Mouse (Mus musculus) limb, embryonic 12.5 days (tissue): ENCODE results near the gene Mecom. TPM values are rescaled to one million over a fixed set of nuclear protein-coding genes. Genes with fewer than 3 reads are reported as not detected.
A peak's percentile ranks its signal among the peaks of the same experiment; 100 is the strongest.

Source experiments
- ATAC-seq: fragments of 200-750 bp; cut with Nextera tagmentation; 2 replicates; pipeline ENCODE4 v1.8.0; 2017; ENCODE audit warnings: low read depth, moderate TSS enrichment; ENCODE audit not compliant: insufficient number of reproducible peaks, insufficient read depth, low FRiP score, low TSS enrichment
- H3K27ac ChIP-seq: fragments of 300-500 bp; sonication (generic); 2 replicates; pipeline ENCODE4 v1.5.1; 2016; ENCODE audit warnings: mild to moderate bottlenecking, moderate library complexity
- H3K27me3 ChIP-seq: fragments of 300-500 bp; sonication (generic); 2 replicates; pipeline ENCODE4 v1.6.1; 2016; ENCODE audit warnings: mild to moderate bottlenecking, moderate library complexity
- H3K36me3 ChIP-seq: fragments of 300-500 bp; sonication (generic); 2 replicates; pipeline ENCODE4 v1.6.1; 2016; ENCODE audit warnings: mild to moderate bottlenecking, moderate library complexity
- H3K4me1 ChIP-seq: fragments of 300-500 bp; sonication (generic); replicated peaks from 2 replicates; pipeline ENCODE4 v1.6.1; 2016
- H3K4me2 ChIP-seq: fragments of 300-500 bp; sonication (generic); 2 replicates; pipeline ENCODE4 v1.6.1; 2016; ENCODE audit warnings: mild to moderate bottlenecking, moderate library complexity
- H3K4me3 ChIP-seq: fragments of 300-500 bp; sonication (generic); replicated peaks from 2 replicates; pipeline ENCODE4 v1.5.1; 2016; ENCODE audit warnings: mild to moderate bottlenecking
- H3K9ac ChIP-seq: fragments of 300-500 bp; sonication (generic); replicated peaks from 2 replicates; pipeline ENCODE4 v1.6.1; 2016; ENCODE audit warnings: mild to moderate bottlenecking, moderate library complexity
- H3K9me3 ChIP-seq: fragments of 300-500 bp; sonication (generic); 2 replicates; pipeline ENCODE4 v1.6.1; 2016; ENCODE audit warnings: mild to moderate bottlenecking, moderate library complexity
- WGBS: fragments of 180-500 bp; shearing (Covaris S2); methylation state at CpG from one replicate; pipeline ENCODE4 v1.1.7; 2016; 5-methylcytosine and 5-hydroxymethylcytosine counted together
- polyA plus RNA-seq: library from polyadenylated mRNA; unstranded; fragments of >200 nt; fragmentation: Nextera tagmentation; extraction: Ambion mirVana; gene quantifications from 2 replicates; pipeline ENCODE4 v1.2.1, GENCODE M21; 2016

The Mecom gene
- polyA plus RNA-seq, 1 experiment from 2014 or later = 187 TPM

GRCm38 (mm10) chr3:30198227-30198626 is 349.6 kb downstream of the Mecom start:
- ATAC-seq = no peak
- peaks cover 4% of the 10 kb centered on the region for H3K4me1 ChIP-seq
- no peak overlapping the region for H3K4me3 ChIP-seq
- no peak overlapping the region for H3K4me2 ChIP-seq
- 71% methylated on average over 5 of the region's 5 CpGs for WGBS
- no peak overlapping the region for H3K27ac ChIP-seq
- no peaks in the 10 kb centered on the region for H3K27me3 ChIP-seq
- H3K9me3 ChIP-seq = no peaks in the 10 kb centered on the region
- no peak overlapping the region for H3K9ac ChIP-seq
- H3K36me3 ChIP-seq = no peaks in the 10 kb centered on the region

GRCm38 (mm10) chr3:30195186-30195585 is 352.6 kb downstream of the Mecom start:
- Histone ChIP-seq H3K4me2 (no peak overlapping the region), H3K36me3 (no peaks in the 10 kb centered on the region), H3K4me3 (no peak overlapping the region), H3K27me3 (no peaks in the 10 kb centered on the region), H3K27ac (no peak overlapping the region), H3K9me3 (no peaks in the 10 kb centered on the region), H3K4me1 (0 out of 2 replicates have a peak, but pooled peaks cover 4% of the 10 kb centered on the region), H3K9ac (no peak overlapping the region)
- WGBS = 87% methylated on average over 3 of the region's 3 CpGs
- no peak for ATAC-seq

- Histone ChIP-seq H3K27me3 (no peaks in the 10 kb centered on the region), H3K27ac (no peak overlapping the region), H3K9me3 (no peaks in the 10 kb centered on the region), H3K9ac (no peak overlapping the region), H3K36me3 (no peaks in the 10 kb centered on the region), H3K4me2 (no peak overlapping the region), H3K4me3 (no peak overlapping the region), H3K4me1 (peaks cover 10% of the 10 kb centered on the region; the same call in 1 of the 2 replicates)
- 31% methylated on average over 12 of the region's 12 CpGs for WGBS
- no peak for ATAC-seq
Observed at GRCm38 (mm10) chr3:30192294-30193007, 355.4 kb downstream of the Mecom start.

DNA sequence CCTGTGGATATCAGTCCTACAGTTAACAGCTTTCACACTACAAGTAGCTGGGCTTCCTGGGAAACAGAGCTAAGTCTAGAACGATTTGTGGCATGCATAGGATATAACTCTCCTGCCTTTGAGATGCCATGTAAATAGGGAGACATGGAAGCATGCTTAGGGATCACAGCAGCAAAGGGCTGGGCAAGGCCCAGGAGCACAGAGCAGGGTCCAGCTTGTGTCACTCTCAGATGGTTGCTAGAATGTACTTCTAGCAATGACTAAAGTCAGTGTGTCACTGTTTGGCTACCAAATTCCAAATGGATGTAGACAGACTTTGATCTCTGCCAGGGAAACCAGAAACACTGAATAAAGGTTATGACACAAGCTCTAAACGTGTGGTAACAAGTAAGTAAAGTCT is 358.5 kb downstream of the Mecom start:
- peaks cover 10% of the 10 kb centered on the region; the same call in 1 of the 2 replicates for H3K4me1 ChIP-seq
- ATAC-seq = no peak
- no peaks in the 10 kb centered on the region for H3K36me3 ChIP-seq
- H3K4me2 ChIP-seq = no peak overlapping the region
- no peaks in the 10 kb centered on the region for H3K9me3 ChIP-seq
- WGBS = 73% methylated on average over 2 of the region's 2 CpGs
- H3K9ac ChIP-seq = no peak overlapping the region
- H3K27me3 ChIP-seq = no peaks in the 10 kb centered on the region
- H3K27ac ChIP-seq = no peak overlapping the region
- no peak overlapping the region for H3K4me3 ChIP-seq

DNA sequence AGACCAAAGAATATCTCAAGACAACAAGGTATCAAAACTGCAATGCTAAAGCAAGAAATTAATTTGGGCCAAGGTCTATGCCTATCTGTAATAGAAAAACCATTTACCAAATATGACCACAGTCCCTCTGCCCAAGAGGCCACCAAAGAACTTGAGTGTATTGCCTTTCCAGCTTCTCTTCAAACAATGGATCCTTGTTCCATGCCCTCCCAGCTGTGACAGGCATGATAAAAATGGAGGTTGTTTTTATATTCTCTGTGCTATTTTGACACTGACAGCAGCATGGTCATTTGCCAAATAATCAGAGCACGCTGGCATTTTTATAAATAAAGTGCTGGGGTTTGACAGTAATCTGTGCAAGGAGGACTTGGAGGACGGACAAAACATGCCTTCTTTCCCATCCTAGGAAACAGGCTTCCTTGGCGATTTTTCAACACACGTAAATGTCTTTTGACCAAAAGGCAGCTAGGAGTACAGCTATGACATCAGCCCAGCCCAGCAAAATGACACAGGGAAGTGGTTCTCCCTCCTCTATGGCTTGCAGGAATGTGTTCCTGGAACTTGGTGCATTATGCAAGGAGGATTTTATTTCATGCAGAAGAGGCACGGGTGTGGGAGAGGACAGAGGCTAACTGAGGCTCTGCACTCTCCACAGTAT is 359.9 kb downstream of the Mecom start:
- 69% methylated on average over 5 of the region's 5 CpGs for WGBS
- no peaks in the 10 kb centered on the region for H3K9me3 ChIP-seq
- no peaks in the 10 kb centered on the region for H3K36me3 ChIP-seq
- peak overlapping the region; percentile 54 for H3K27ac ChIP-seq
- no peak for ATAC-seq
- no peak overlapping the region for H3K9ac ChIP-seq
- no peak overlapping the region for H3K4me2 ChIP-seq
- no peaks in the 10 kb centered on the region for H3K27me3 ChIP-seq
- H3K4me3 ChIP-seq = no peak overlapping the region
- peaks cover 13% of the 10 kb centered on the region; the same call in 1 of the 2 replicates for H3K4me1 ChIP-seq

DNA sequence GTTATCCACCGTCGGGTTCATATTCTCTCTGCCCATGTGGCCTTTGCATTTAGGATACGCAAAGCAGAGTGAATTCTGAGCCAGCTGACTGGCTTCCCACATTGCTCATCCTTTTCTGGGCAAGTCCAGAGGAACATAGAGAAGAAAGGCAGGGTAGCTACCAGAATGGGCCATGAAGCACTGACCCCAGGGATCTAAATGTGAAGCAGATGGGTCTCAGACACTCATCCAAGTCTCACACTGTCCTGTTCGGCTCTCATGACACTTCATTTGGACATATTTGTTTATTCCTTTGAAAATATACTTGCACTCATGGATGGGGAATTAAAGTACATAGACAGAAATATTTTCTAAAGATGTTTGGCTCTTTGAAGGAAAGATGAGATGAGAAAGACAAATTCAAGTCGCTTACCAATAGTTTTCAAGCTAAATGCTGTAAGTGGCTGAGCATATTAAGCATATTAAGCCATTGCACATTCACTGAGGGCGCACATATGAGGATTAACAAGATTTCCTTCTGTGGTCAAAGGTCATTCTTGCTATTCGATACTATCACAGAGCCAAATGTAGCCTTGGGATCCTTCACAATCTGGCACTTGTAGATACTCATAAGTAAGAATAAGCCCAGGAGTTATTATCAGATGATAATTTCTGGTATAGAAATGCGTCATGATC is 365.9 kb downstream of the Mecom start:
- H3K9ac ChIP-seq = no peak overlapping the region
- H3K27ac ChIP-seq = no peak overlapping the region
- no peaks in the 10 kb centered on the region for H3K36me3 ChIP-seq
- no peaks in the 10 kb centered on the region for H3K27me3 ChIP-seq
- 88% methylated on average over 8 of the region's 8 CpGs for WGBS
- no peaks in the 10 kb centered on the region for H3K9me3 ChIP-seq
- H3K4me1 ChIP-seq = peaks cover 13% of the 10 kb centered on the region; the same call in 1 of the 2 replicates
- ATAC-seq = no peak
- H3K4me2 ChIP-seq = no peak overlapping the region
- no peak overlapping the region for H3K4me3 ChIP-seq

DNA sequence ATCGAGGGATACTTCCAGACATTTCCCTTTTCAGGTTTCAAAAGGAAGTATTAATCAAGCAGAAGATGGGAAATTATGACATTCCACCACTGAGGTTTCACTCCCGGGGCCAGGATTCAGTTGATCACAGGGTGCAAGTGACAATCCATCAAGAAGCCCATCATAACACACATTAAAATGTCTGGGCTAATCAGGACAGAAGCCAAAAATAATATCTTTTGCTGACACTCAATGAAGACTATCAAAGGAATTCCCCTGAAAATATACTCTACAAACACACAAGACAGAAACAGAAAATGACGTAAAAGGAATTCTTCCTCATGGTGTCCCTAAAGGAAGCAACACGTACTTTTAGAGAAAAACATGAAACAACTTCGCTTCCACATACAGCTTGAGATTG is 371.2 kb downstream of the Mecom start:
- Histone ChIP-seq H3K4me2 (no peak overlapping the region), H3K9me3 (peaks cover 8% of the 10 kb centered on the region; the same call in 1 of the 2 replicates), H3K27ac (no peak overlapping the region), H3K9ac (no peak overlapping the region), H3K4me1 (peaks cover 9% of the 10 kb centered on the region; the same call in 1 of the 2 replicates), H3K36me3 (no peaks in the 10 kb centered on the region), H3K4me3 (no peak overlapping the region), H3K27me3 (no peaks in the 10 kb centered on the region)
- WGBS = 91% methylated on average over 5 of the region's 5 CpGs
- ATAC-seq = no peak

GRCm38 (mm10) chr3:30173812-30174211 is 374.0 kb downstream of the Mecom start:
- WGBS = 79% methylated on average over 3 of the region's 3 CpGs
- no peak overlapping the region for H3K9ac ChIP-seq
- H3K4me2 ChIP-seq = no peak overlapping the region
- H3K4me1 ChIP-seq = peaks cover 9% of the 10 kb centered on the region
- H3K27me3 ChIP-seq = no peaks in the 10 kb centered on the region
- no peak overlapping the region for H3K27ac ChIP-seq
- ATAC-seq = no peak
- H3K4me3 ChIP-seq = no peak overlapping the region
- no peaks in the 10 kb centered on the region for H3K36me3 ChIP-seq
- H3K9me3 ChIP-seq = peaks cover 8% of the 10 kb centered on the region; the same call in 1 of the 2 replicates

- WGBS = 77% methylated on average over 3 of the region's 3 CpGs
- Histone ChIP-seq H3K27ac (0 out of 2 replicates have a peak overlapping the region, but pooled peaks have one; percentile 60), H3K4me1 (peaks cover 10% of the 10 kb centered on the region), H3K4me3 (no peak overlapping the region), H3K36me3 (0 out of 2 replicates have a peak, but pooled peaks cover 6% of the 10 kb centered on the region), H3K27me3 (no peaks in the 10 kb centered on the region), H3K9ac (no peak overlapping the region), H3K4me2 (no peak overlapping the region), H3K9me3 (no peaks in the 10 kb centered on the region)
- ATAC-seq = no peak
Observed at GRCm38 (mm10) chr3:30168396-30169186, 379.2 kb downstream of the Mecom start.

- 0 out of 2 replicates have a peak, but pooled peaks cover 6% of the 10 kb centered on the region for H3K36me3 ChIP-seq
- 56% methylated on average over 3 of the region's 3 CpGs for WGBS
- no peaks in the 10 kb centered on the region for H3K27me3 ChIP-seq
- no peaks in the 10 kb centered on the region for H3K9me3 ChIP-seq
- H3K4me3 ChIP-seq = no peak overlapping the region
- peak overlapping the region; percentile 60; the same call in 1 of the 2 replicates for H3K27ac ChIP-seq
- ATAC-seq = no peak
- no peak overlapping the region for H3K9ac ChIP-seq
- peaks cover 12% of the 10 kb centered on the region for H3K4me1 ChIP-seq
- no peak overlapping the region for H3K4me2 ChIP-seq
Observed at GRCm38 (mm10) chr3:30167027-30167426, 380.8 kb downstream of the Mecom start.
